Mouse (Mus musculus): ENCODE measurements around the gene Afg1l.

Gene Afg1l

DNA sequence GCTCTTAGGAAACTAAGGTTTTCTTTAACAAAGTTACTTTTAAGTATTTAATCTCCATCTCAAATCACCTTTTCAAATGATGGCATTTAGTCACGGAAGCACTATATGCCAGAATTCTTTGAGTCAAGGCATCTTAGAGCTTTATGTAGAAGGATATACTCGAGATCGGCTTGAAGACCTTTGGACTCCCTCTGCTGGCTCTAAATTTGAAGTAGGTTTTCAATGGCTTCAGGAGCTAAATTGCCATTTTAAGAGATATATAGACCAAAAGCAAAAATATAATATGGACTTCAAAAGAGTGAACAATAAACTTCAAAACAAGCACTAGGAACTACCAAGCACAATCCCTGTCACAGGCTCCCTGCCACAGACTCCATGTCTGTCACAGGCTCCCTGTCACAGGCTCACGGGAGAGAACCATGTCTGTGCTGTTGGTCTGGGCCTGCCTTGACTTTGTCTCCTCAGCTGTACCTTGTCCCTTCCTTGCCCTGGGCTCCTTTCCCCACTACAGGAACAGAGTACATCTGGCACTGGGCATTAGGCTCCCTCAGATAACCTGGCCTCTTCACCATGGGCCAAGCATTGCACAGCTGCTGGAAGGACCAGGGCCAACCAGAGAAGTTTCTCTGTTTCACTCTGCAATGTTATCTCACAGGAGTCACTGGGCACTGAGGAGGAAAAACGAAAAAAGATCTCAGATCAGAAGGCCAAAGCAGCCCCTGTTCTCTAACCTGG, 210.4 kb downstream of the Afg1l start:
- DNase-seq (ENCODE audit: low spot score in 2 of 2): no peak

DNA sequence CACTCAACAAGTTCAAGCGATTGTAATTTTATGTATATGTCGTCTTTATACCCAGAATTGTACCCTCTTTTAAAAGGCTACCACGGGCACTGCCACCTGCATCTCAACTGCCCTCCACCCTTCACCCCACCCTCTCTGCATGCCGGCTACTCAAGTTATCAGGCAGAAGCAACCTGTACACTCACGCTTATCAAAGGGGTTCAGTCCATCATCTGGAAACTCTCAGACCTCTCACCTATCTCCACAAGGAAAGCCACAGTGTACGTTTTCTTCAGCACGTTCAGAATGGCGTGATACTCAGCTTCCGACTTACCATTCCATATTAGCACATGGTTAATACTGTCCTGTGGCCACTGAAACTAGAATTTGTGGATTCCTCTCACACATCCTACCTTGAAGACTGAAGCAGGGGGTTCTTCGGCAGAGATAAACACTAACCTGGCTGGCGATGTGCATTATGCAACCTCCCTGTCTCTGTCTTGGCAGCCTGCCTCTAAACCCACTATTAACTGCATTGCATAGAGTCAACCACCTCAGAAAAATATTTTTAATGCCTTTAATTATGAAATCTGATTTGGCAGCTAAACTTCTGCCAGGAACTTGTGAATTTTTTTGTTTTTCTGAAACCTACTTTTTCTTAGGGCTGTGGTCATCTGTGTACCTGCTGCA, 213.2 kb downstream of the Afg1l start:
- peak in 1 of 2 experiments; percentile 41 for DNase-seq (ENCODE audit: low spot score in 2 of 2)

DNA sequence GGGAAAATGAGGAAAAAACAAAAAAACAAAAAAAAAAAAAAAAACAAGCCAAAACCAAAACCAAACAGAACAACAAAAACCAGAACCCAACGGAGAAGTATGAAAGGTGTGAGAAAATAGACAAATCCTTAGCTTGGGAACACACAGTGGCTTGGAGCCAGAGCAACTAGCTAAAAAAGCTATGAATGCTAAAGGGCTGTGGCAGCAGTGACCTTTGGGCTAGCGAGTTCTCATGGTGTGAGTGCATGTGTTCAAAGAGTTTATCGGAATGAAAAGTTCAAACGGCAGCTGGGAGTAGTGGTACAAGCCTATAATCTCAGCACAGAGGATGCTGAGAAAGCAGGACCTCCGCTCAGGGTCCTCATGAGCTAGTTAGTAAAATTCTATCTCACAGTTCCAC, 214.2 kb downstream of the Afg1l start:
- no peak for DNase-seq (ENCODE audit: low spot score in 2 of 2)

DNA sequence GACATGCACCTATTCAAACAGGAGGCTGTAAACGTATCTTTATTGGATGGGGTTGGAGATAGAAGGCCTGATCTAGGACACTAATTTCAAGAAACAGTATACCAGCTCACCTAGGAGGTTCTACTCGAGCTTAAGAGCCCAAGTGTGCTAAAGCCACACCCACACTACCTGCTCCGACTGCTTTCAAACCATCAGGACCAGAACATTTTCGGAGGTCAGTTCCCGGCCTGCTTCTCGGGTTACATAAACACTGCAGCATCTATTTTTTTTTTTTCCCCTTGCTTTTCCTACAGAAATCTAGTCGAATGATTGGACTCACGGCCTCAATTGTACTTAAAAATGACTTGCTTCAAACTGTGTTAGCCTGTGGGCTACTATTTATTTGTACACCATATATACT, 214.7 kb downstream of the Afg1l start:
- no peak for DNase-seq (ENCODE audit: low spot score in 2 of 2)
